Mouse (Mus musculus) right cerebral cortex, postnatal 10 days (tissue): Measurements from ENCODE around the gene Capza1.

Source experiments
- DNase-seq, 2 experiments: peaks; one replicate each; pipeline ENCODE4 v3.0.0; 2021; ENCODE audit warnings: low spot score in 2 of 2

Capza1 gene

DNA sequence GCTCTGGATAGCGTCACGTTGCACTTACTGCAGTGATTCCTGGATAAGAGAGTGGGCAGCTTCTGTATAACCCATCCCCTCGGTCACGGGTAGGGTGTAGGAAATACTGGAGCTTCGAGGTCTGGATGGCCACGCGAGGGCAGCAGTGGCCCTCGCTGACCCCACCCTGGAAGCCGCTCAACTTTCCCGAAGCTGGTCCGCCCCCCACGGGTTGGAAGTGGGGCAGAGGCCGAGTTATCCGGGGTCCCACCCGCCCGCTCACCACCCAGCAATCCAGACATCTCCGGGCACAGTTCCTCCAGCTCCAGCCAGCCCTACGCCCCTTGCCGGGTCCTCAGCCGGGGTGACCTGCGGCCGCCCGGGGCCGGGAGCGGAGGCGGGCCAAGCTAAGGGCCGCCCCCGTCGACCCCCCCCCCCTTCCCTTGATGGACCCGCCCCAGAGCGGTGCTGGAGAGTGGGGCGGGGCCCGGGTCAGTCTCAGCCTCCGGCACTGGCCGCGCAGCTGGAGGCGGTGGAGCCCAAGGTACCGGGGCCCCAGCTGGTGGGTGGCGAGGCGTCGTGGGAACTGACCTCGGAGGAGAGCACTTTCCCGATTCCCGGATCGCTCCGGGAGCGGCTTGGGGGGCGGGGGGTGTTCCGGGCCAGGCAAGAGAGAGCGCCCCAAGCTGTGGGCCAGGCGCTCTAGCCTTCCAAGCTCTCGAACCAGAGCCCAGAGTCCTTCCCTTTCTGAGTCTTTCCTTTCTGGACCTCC lies 75.6 kb downstream of the Capza1 start:
- peak; percentile 79 to 84 for DNase-seq

GRCm38 (mm10) chr3:104788075-104788474 lies 76.2 kb downstream of the Capza1 start, which contains the start of gene Rhoc:
TSS of gene Rhoc (plus strand) at chr3:104788375.
- no peak for DNase-seq

GRCm38 (mm10) chr3:104785284-104785683 lies 79.0 kb downstream of the Capza1 start:
- DNase-seq, result no peak

- no peak for DNase-seq
These were observed 80.3 kb downstream of the Capza1 start for GRCm38 (mm10) chr3:104783971-104784500.

DNA sequence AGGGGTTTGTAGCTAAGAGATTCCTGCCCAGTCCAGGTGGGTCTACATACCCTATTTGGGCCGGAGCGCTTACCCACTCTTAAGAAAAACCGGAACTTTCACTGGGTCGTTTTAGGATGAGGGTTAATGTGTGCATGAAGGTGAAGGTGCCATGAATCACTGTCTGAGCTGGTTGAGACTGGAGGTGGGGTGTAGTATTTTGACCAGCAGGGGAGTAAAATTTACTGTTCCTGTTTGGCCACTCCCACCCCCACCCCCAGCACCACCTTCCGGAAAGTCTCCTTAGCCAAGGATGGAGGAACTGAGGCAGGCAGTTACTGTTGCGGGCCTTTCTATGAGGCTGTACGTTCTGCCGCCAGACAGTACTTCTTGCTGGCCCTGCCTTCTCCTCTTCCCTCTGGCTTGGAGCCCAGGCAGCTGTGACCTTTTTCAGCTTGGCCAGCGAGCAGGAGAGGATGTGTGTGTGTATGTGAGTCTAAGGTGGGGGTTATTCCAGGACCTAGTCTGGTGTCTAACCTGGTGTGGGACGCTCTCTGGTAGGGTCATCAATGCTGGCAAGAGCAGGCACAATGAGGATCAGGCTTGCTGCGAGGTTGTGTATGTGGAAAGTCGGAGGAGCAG lies 82.1 kb downstream of the Capza1 start:
- no peak for DNase-seq

- no peak for DNase-seq
These were observed 82.8 kb downstream of the Capza1 start, which contains the start of gene Fam19a3 for GRCm38 (mm10) chr3:104781471-104781903. TSS of gene Fam19a3 (minus strand) at chr3:104781840.

- no peak for DNase-seq
These were observed 83.5 kb downstream of the Capza1 start, which contains the start of gene Ppm1j for GRCm38 (mm10) chr3:104780561-104781420. TSS of gene Ppm1j (plus strand) at chr3:104781056.

DNA sequence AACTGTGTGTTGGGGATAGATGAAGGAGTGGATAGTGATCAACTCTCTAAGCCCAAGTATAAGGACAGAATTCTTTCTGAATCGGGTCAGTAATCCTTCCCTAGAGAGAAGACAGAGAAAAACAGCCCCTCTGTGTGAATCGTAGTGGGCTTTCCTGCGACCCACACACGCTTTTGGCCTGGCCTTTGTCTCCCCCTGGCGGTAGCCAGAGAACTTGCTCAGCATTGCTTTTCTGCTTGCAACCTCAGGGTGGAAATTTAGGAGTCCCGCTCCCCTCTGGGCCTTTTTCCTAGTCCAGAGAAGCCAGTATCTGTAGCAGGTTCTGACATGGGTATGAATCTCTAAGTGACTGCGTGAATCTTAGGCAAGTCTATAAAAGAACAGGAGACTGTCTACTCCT lies 84.4 kb downstream of the Capza1 start:
- peak in 1 of 2 experiments; percentile 79 for DNase-seq

GRCm38 (mm10) chr3:104777342-104777741 lies 87.0 kb downstream of the Capza1 start:
- DNase-seq, result peak in 1 of 2 experiments; percentile 69

- DNase-seq, result no peak
These were observed 91.0 kb downstream of the Capza1 start for GRCm38 (mm10) chr3:104773301-104773700.
